Mouse (Mus musculus) monocyte, adult 2 months (primary cell): ENCODE results near the gene Ticam1.

ENCODE experiments used
- DNase-seq, 2 experiments: peaks; one replicate each; pipeline ENCODE4 v3.0.0; 2022; ENCODE audit warnings: low spot score in 2 of 2, low read depth in 1 of 2

The Ticam1 gene

GRCm38 (mm10) chr17:56219805-56220204 is 56.8 kb downstream of the Ticam1 start:
- DNase-seq = no peak
